Mouse (Mus musculus) G1E (cell line): ENCODE results near the gene Krtap28-10.

Source experiments
- CTCF ChIP-seq: IDR thresholded peaks from 2 replicates; pipeline ENCODE4 v1.5.1; 2012; ENCODE audit warnings: low read depth, low read length, inconsistent platforms, mixed read lengths
- GATA1 ChIP-seq: IDR thresholded peaks from 2 replicates; pipeline ENCODE4 v1.6.1; 2012; ENCODE audit warnings: borderline replicate concordance, low read length, inconsistent platforms, mixed read lengths
- POLR2AphosphoS5 ChIP-seq: IDR thresholded peaks from 2 replicates; pipeline ENCODE4 v1.6.1; 2012; ENCODE audit warnings: low read depth, low read length, inconsistent platforms; ENCODE audit not compliant: insufficient replicate concordance

- no peak for TF ChIP-seq CTCF
- TF ChIP-seq GATA1, result no peak
- no peak for TF ChIP-seq POLR2AphosphoS5
Measured at GRCm38 (mm10) chr1:83066577-83066976, 24.3 kb upstream of the Krtap28-10 start.
